Mouse (Mus musculus) erythroblast, adult 5-6 weeks (primary cell): Measurements from ENCODE around the gene Phlpp2. TPM values are rescaled to one million over a fixed set of nuclear protein-coding genes. Genes with fewer than 3 reads are reported as not detected.
A peak's percentile ranks its signal among the peaks of the same experiment; 100 is the strongest.

ENCODE experiments used
- ATAC-seq: replicated peaks from 2 replicates; pipeline ENCODE4 v1.8.0; 2016; ENCODE audit warnings: moderate number of reproducible peaks, mild to moderate bottlenecking, moderate TSS enrichment, inconsistent platforms; ENCODE audit not compliant: poor library complexity, low FRiP score, severe bottlenecking
- total RNA-seq, 2 experiments: library from RNA; stranded (forward) in 1 of 2; stranded (reverse) in 1 of 2; fragments of 150-400 nt in 1 of 2; fragments of 200-764, 138-1000 nt in 1 of 2; gene quantifications; 2 replicates each; pipeline versions ENCODE4 v1.2.3 to v1.2.4; 2015 to 2017; ENCODE audit warnings: low replicate concordance in 2 of 2

Phlpp2 gene
- total RNA-seq, 2 experiments from 2014 or later: 32.1 to 63.2 TPM

GRCm38 (mm10) chr8:109894636-109895035, 26.3 kb downstream of the Phlpp2 start:
- 0 out of 2 replicates have a peak, but pooled peaks have one; percentile 41 for ATAC-seq

GRCm38 (mm10) chr8:109895355-109895754, 27.0 kb downstream of the Phlpp2 start:
- no peak for ATAC-seq

- ATAC-seq: no peak
Measured at GRCm38 (mm10) chr8:109902379-109902778, 34.0 kb downstream of the Phlpp2 start.

- no peak for ATAC-seq
Measured at GRCm38 (mm10) chr8:109903909-109904469, 35.6 kb downstream of the Phlpp2 start.

- ATAC-seq: no peak
Measured at GRCm38 (mm10) chr8:109904928-109905668, 36.8 kb downstream of the Phlpp2 start.

GRCm38 (mm10) chr8:109906907-109907306, 38.6 kb downstream of the Phlpp2 start:
- ATAC-seq: no peak

DNA sequence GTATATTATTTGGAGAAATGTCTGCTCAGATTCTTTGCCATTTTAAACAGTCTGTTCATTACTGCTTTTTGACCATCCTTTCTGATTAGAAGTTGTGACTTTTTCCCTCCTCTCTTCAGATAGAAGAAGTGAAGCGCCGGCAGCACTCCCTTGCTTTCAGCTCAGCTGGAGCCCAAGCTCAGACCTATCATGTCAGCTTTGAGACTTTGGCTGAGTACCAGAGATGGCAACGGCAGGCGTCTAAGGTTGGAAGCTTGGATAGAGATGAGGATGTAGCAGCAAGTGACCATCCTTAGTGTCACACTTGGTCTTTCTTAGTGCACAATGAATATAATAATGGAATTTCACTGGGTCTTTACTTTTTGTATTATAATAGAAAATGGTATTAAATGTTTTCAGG, 39.0 kb downstream of the Phlpp2 start:
- ATAC-seq: no peak

GRCm38 (mm10) chr8:109917277-109917676, 48.9 kb downstream of the Phlpp2 start:
- peak; percentile 79 for ATAC-seq

- ATAC-seq: no peak
Measured at GRCm38 (mm10) chr8:109920406-109921390, 52.4 kb downstream of the Phlpp2 start.

GRCm38 (mm10) chr8:109941606-109942360, 73.4 kb downstream of the Phlpp2 start:
- ATAC-seq: no peak

GRCm38 (mm10) chr8:109945153-109945632, 76.9 kb downstream of the Phlpp2 start:
- no peak for ATAC-seq

DNA sequence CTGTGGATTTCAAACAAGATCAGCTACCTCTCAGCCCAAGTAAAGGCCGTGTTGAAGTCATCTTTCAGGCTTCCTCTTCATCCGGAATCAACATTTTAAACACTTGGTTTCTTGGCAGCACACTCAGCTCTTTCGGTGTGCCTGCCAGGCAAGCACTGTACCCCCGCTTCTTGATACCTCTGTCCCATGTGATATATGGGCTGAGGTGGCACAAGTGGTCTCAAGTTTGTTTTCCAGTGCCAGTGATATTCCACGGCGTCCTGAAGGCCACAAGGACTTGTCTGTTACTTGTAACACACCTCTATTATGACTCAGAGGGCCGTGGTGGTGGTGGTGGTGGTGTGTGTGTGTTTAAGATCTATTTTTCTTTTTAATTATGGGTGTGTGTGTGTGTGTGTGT, 77.4 kb downstream of the Phlpp2 start:
- no peak for ATAC-seq

DNA sequence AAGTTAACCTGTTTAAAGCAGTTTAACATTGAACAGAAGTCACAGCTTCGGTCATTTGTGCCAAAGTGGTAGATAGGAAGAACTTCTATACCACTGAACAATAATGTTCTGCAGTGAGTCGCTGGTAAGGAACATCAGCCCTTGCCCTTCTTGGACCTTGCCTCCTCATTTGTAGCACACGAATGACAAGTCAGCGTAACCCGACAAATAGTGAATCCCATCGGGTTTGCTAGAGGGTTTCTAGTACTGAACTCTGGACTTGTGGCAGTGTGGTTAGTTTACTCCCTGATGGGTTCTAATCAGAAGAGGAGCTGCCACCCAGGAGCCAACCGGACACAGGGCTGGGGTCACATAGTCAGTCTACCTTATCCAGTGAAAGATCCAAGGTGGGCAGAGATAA, 77.9 kb downstream of the Phlpp2 start:
- ATAC-seq: no peak

DNA sequence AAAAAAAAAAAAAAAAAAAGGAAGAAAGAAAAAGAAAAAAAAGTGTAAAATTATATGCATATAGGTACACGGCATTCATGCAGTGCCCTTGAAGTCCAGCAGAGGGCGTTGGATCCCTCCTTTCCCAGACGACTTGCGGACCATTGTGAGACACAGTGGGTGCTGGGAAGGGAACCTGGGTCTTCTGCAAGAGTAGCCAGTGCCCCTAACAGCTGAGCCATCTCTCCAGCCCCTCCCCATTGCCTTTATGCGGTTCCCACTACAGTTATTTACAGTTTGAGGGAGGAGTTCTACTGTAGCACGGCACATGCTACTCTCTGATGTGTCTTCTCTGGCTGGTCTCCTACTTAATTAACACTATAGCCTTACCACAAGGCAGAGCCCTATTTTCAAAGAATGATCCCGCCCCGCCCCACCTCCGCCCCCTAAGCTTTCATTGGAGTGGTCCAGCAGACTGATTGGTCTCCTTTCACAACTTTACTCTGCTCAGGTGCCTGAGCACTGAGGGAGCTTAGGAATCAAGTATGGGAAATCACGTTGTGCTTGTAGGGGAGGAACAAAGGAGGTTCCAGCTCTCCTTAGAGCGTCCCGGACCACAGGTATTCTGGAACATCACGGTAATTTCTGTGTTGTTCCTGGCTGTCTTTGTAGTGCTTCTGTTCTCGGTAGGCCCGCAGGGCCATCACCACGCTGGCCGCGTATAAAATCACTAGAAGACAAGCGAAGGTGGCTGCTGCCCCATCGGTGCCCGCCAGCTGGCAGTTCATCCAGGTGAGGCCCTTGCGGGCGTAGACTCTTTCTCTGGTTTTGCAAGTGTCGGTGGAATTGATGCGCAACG, 79.3 kb downstream of the Phlpp2 start:
- no peak for ATAC-seq

GRCm38 (mm10) chr8:109948285-109948564, 79.9 kb downstream of the Phlpp2 start:
- no peak for ATAC-seq

DNA sequence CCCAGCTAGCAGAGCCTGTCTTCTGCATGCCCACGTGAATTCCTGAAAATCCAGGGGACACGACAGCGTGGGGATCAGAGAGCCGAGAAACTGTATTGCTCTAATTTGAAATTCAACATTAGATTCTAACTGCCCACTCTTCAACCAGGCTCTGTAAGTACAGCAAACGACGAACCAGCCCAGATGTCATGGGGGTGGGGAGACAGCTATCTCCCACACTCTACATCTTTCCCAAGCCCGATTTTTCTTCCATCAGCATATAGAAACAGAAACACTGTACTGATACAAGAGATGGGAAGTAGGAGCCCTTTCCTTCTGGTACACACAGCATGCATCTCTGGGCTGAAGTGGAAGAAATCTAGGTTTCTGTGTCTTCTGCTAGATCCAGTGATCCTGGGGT, 83.8 kb downstream of the Phlpp2 start:
- ATAC-seq: no peak

- no peak for ATAC-seq
Measured at GRCm38 (mm10) chr8:109954486-109954948, 86.2 kb downstream of the Phlpp2 start.

- ATAC-seq: no peak
Measured at GRCm38 (mm10) chr8:109957167-109958028, 89.1 kb downstream of the Phlpp2 start.
